In the genomic region with DNA sequence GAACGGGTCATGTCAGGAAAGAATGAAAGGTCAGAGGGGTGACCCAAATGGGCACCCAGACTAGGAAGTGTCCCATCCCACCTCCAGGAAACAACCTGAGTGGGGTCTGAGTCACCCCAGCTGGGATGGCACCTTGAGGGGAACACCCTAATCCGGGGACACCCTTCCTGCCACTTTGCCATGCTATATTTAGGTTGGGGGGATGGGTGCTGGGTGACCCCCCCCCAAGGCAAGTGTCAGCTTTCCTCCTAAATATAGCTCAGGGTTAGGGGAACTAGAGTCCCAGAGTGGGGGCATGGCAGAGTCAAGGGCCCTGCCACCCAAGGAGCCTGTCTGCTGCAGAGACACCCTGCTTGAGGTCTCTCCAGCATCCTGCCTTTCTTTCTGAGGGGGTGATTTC, we compare ENCODE assay signal across 27 mouse cellular contexts. TPM values are rescaled to one million over a fixed set of nuclear protein-coding genes. Genes with fewer than 3 reads are reported as not detected.
"Had no signal": no experiment of that assay in that cellular context is flagged by ENCODE, and none has a peak within 500 bp of the region (broad histone marks: within the 10 kb centered on the region; RNA-seq: fewer than 3 reads in every experiment).

No protein-coding gene starts in this region.

- H3K9me3 ChIP-seq: limb, embryonic 10.5 days; limb, embryonic 13.5 days; liver, embryonic 12.5 days; liver, embryonic 15.5 days; lung, embryonic 15.5 days; midbrain, embryonic 10.5 days; neural tube, embryonic 12.5 days; neural tube, embryonic 15.5 days; stomach, embryonic 15.5 days had no signal

- H3K27ac ChIP-seq: limb, embryonic 13.5 days; liver, embryonic 12.5 days; liver, embryonic 15.5 days; macrophage; neural tube, embryonic 12.5 days; neural tube, embryonic 15.5 days had no signal

- DNase-seq: kidney, adult 9 months; liver; lung, adult 18-20 months; lung, postnatal 14 days; midbrain, embryonic 14.5 days; right cerebral cortex, adult 18-20 months; right cerebral cortex, postnatal 14 days; right cerebral cortex, postnatal 4 days; spleen, adult 18-20 months; thymus, postnatal 25 days had no signal

- ATAC-seq: liver, embryonic 12.5 days had no signal

- H3K9ac ChIP-seq: liver, embryonic 12.5 days; liver, embryonic 15.5 days had no signal

- H3K36me3 ChIP-seq: limb, embryonic 10.5 days; limb, embryonic 13.5 days; liver, embryonic 12.5 days; liver, embryonic 15.5 days; lung, embryonic 15.5 days; midbrain, embryonic 10.5 days; neural tube, embryonic 12.5 days; neural tube, embryonic 15.5 days; stomach, embryonic 15.5 days had no signal

RNA-seq across cellular contexts. Expression of gene Ntf5, which starts 1.1 kb away (rescaled TPM):
- total RNA-seq: layer of hippocampus, adult 18-20 months; megakaryocyte, adult 5-6 weeks had no signal
- polyA plus RNA-seq: macrophage; midbrain, embryonic 14.5 days; neural tube, embryonic 15.5 days had no signal

RNA-seq across cellular contexts. Expression of gene Kcna7, which starts 7.0 kb away (rescaled TPM):
- total RNA-seq: layer of hippocampus, adult 18-20 months; layer of hippocampus, postnatal 14 days; left cerebral cortex, postnatal 25 days; megakaryocyte, adult 5-6 weeks had no signal
- polyA plus RNA-seq: kidney, embryonic 16.5 days; limb, embryonic 13.5 days; liver, embryonic 15.5 days; lung, embryonic 15.5 days; macrophage; midbrain, embryonic 10.5 days; midbrain, embryonic 14.5 days; neural tube, embryonic 12.5 days; stomach, embryonic 15.5 days had no signal

RNA-seq across cellular contexts. Expression of gene Lhb, which starts 8.2 kb away (rescaled TPM):
- total RNA-seq: left cerebral cortex, adult 8-10 months; left cerebral cortex, postnatal 25 days; megakaryocyte, adult 5-6 weeks had no signal
- polyA plus RNA-seq: kidney, embryonic 16.5 days; limb, embryonic 10.5 days; limb, embryonic 13.5 days; liver, embryonic 12.5 days; liver, embryonic 15.5 days; macrophage; midbrain, embryonic 10.5 days; neural tube, embryonic 12.5 days; stomach, embryonic 15.5 days; thymus, postnatal 0 days had no signal
